Mouse (Mus musculus) left cerebral cortex, postnatal 14 days (tissue): Measurements from ENCODE around the gene Herc1. TPM values are rescaled to one million over a fixed set of nuclear protein-coding genes. Genes with fewer than 3 reads are reported as not detected.

ENCODE experiments used
- DNase-seq, 2 experiments: peaks; one replicate each; pipeline ENCODE4 v3.0.0; 2021 to 2022; ENCODE audit warnings: low spot score in 2 of 2, mixed read lengths in 1 of 2
- intact Hi-C: fragments of 180-260 bp; cut with DNase I; formaldehyde crosslinking; loops from one replicate; pipeline ENCODE4 v1.15.1; 2025
- long read RNA-seq, 2 experiments: library from polyadenylated mRNA; stranded (forward); transcript quantifications; one replicate each; pipeline ENCODE4 v2.0.0; 2021
- total RNA-seq, 2 experiments: library from RNA; stranded (reverse); gene quantifications; 2 replicates each; pipeline ENCODE4 v1.2.3; 2021

Herc1 gene
- total RNA-seq = 100 to 1,000 TPM; 116 to 127 TPM
- long read RNA-seq, experiment 1, partial matches to known transcripts = 8 of 12 reads
- long read RNA-seq, experiment 1, other reads (novel, unspliced or antisense) = 4 of 12 reads
- long read RNA-seq, experiment 2, partial matches to known transcripts = 12 of 16 reads
- long read RNA-seq, experiment 2, other reads (novel, unspliced or antisense) = 4 of 16 reads

- DNase-seq = peak; percentile 98
- intact Hi-C loops = loop anchor here (5.0 kb wide), 2 partner anchors 43 to 68 kb away; no protein-coding TSS in a partner anchor
Measured at GRCm38 (mm10) chr9:66349860-66350787, at the start of gene Herc1. TSS of gene Herc1 (plus strand) at chr9:66350450.

- no peak for DNase-seq
- intact Hi-C loops = loop anchor here (5.0 kb wide), 2 partner anchors 37 to 48 kb away; partner anchors contain the start of gene Herc1
Measured at GRCm38 (mm10) chr9:66304320-66305090, 45.7 kb upstream of the Herc1 start.

- peak; percentile 80 to 87 for DNase-seq
- intact Hi-C loops = loop anchor here (5.0 kb wide), 2 partner anchors 38 to 47 kb away; partner anchors contain the start of gene Herc1
Measured at GRCm38 (mm10) chr9:66305121-66306112, 44.8 kb upstream of the Herc1 start.

DNA sequence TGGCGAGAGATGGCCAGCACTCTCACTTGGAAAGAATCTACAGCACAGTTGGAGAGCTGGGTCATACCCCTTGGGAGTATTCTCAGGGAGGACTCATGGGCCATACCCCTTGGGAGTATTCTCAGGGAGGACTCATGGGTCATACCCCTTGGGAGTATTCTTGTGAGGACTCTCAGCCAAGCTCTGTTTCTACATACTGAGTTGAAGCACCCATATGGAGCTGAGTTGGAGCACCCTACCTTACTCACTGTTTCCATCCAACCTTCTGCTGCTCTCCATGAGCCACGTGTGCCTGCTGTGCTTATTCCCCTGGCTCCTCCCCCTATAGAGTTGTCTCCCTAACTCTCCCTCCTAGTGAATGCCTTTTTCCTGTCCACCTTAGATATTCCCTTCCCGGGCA, 43.8 kb upstream of the Herc1 start:
- intact Hi-C loops = loop anchor here (5.0 kb wide), 2 partner anchors 39 to 46 kb away; partner anchors contain the start of gene Herc1
- no peak for DNase-seq

DNA sequence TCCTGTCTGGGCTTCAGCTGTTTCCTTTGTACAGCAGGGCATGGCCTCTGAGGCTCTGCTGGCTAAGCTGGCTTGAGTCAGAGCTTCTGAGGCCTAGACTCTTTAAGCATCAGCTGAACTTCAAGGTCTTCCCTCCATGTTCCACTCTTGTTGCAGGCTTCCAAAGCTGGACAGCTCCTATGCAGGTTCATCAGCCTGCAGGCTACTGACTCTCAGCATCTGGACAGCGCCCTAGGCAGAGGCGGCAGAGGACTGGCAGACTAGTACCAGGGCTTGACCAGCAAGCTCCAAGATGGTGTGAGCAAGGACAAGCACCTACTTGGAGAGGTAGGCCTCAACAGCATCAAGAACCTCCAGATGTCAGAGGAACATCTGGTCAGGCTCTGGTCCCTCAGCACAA, 42.9 kb upstream of the Herc1 start:
- DNase-seq = no peak
- intact Hi-C loops = loop anchor here (5.0 kb wide), 2 partner anchors 40 to 45 kb away; partner anchors contain the start of gene Herc1

DNA sequence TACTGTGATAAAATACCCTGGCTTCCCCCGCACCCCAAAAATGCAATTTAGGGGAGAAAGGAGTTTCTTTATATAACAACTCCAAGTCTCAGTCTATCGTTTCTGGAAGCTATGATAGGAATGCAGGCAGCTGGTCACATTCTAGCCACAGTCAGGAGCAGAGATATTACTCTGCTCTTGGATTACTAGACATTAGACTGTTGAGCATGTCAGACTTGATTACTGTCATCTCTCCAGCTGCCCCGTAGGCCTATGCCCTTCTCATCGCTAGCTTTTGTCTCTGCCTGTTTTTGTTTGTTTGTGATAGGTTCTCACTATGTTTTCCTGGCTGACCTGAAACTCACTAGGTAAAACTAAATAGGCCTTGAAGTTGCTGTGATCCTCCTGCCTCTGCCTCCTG, 41.5 kb upstream of the Herc1 start:
- intact Hi-C loops = loop anchor here (5.0 kb wide), 2 partner anchors 41 to 44 kb away; partner anchors contain the start of gene Herc1
- no peak for DNase-seq

- intact Hi-C loops = no loop called here
- no peak for DNase-seq
Measured at GRCm38 (mm10) chr9:66311458-66311857, 38.8 kb upstream of the Herc1 start.

DNA sequence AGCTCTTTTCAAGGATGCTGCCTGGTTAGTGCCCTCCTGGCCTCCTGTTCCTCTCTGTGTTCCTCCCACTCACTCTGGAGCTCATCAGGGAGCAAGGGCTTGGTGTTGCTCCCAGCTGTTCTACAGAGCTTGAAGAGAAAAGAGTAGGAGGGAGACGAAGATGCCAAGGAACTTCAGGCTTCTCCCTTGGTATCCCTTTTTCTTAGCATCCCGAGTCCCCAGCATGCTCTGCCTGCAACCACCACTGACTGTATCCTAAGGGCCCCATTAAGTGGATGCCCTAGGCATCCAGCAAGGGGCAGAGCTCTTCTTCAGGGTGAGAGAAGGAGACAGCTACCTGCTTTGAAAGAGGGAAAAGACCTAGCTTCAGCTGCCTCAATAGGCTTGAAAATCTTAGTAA, 33.6 kb upstream of the Herc1 start:
- peak in 1 of 2 experiments; percentile 21 for DNase-seq
- intact Hi-C loops = no loop called here

- intact Hi-C loops = no loop called here
Measured at GRCm38 (mm10) chr9:66322010-66322931, 28.0 kb upstream of the Herc1 start.

GRCm38 (mm10) chr9:66326879-66327278, 23.4 kb upstream of the Herc1 start:
- DNase-seq = no peak
- intact Hi-C loops = no loop called here

More at GRCm38 (mm10) chr9:66322010-66322931, 28.0 kb upstream of the Herc1 start:
- DNase-seq = peak in 1 of 2 experiments; percentile 27

DNA sequence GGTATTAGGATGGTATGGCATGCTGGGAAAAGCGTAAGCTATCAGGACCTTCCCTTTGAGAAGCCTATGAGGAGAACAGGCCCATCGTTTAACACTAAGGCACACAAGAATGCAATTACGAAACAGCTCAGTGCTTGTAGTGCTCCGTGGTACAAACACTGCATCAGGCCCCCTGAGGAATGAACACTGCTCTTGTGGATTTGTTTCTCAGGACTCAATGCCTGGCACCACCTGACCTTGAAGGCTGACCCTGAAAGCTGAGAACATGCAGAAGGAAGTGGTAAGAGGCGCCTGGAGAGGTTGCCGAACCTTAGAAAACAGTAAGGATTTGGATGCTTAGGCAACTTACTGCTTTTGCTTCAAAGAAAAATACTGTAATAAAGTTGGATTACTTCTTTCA, 20.8 kb upstream of the Herc1 start:
- no peak for DNase-seq
- intact Hi-C loops = no loop called here

DNA sequence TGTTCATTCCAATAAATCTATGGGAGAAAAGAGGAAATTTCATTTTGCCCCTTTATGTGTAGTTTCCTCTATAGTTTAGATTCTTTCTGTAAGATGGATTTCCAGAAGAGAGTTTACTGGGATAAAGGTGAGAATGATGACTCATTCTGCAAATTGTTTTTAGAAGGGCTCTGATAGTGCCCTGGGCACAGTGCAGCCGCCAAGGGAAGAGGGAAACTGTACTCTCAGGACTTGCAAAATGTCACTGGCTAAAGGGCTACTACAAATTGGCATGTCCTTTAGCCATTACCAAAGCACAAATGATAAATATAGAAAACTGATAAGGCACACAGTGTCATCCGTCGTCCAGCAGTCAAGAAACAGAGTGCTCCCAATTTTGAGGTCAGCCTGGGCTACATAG, 19.8 kb upstream of the Herc1 start:
- intact Hi-C loops = no loop called here
- DNase-seq = no peak

DNA sequence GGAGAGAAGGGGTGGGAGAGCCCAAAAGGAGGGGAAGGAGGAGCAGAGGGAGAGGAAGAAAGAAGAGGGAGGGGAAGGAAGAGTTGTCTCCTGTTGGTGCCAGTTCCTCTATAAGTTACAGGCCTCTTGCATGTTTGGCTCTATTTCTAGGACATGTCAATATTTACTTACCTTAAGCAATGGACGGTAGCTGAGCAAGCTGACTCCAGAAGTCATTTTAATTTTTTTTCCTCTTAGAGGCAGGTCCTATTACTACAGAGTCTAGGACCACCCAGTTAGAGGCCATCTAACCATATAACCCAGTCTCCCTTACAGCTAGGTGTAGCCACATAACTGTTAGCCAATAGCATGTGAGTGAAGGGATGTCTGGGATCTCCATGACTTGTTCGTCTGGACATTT, 18.7 kb upstream of the Herc1 start:
- intact Hi-C loops = no loop called here
- DNase-seq = no peak

DNA sequence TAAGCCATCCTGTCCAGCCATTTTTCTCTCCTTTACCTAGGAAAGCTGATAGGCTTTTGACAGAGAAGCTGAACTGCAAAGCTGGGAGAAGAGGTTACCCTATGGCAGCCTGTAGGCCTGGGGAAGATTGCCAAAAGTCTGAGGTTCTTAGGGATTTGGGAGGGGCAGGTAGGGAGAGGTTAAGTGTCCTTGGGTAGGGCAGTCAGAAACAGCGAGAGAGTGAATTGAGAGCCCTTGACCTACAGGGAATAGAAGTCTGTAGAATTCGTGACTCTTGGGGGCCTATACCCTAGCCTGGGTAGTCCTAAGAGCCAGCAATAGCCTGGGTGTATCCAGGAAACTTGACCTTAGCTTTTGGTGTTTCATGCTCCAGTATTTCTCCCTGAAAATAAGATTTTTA, 17.9 kb upstream of the Herc1 start:
- intact Hi-C loops = no loop called here
- no peak for DNase-seq

DNA sequence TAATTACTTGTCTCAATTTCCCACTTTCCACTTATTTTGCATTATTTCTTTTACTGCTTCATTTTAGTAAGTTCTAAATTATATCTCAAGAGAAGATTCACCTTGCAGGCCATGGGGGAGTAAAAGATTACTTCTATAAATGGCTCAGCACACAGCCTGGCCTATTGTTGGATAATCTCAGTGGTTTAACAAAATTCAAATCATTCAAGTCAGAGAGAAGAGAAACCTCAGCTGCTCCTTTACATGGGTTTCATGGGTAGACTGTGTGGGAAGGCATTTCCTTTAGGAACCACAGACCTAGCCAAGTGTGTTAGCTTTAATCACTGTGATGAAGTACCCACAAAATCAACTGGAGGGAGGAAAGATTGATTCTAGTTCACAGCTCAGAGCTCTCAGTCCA, 13.0 kb upstream of the Herc1 start:
- DNase-seq = no peak
- intact Hi-C loops = no loop called here

DNA sequence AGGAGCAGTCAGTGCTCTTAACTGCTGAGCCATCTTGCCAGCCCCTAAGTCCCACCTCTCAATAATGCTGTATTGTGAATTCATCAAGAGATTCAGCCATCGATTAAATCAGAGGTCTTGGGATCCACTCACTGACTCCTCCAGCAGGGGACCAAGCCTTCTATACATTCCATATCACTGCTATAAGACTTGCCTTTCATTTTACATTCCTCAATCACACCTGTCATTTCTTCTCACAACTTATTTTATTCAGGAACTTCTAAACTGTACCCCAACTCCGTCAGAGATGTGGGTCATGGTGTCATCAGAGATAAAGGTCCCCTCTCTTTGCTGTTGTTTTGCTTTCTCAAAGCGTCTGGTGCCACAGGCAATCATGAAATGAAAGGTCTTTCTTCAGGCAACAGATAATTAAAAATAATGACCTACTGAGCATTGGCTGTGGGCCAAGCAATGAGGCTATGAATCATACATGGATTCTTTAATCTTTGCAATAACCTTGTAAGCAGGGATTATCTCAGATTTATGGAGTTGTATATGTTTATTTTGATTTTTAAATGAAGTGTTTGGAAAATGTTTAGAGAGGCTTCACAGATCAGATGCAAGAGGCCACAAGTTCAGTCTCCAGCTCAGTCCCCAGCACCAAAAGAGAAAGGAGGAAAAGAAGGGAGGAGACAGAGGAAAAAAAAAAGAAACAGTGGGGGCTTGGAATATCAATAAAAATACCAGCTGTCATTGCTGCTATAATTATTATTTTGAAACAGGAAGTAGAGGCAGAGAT, 12.1 kb upstream of the Herc1 start:
- DNase-seq = no peak

DNA sequence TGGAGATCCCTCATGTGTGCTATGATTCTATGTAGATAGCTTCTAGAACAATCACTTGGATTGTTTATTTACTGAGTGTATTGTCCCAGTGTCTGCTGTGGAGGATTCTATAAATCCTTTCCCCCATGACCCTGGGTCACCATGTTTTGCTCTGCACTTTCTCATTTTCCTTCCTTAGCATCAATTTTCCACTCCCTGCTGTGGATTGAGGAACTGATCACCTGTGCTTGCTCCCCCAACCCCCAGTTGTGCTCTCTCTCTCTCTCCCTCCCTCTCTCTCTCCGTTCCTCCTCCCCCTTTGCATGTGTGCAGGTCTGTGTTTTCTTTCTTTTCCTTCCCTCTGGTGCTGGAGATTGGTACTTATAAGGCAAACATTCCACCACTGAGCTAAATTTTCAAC, 10.5 kb upstream of the Herc1 start:
- intact Hi-C loops = no loop called here

More for the DNA sequence above, 12.1 kb upstream of the Herc1 start:
- intact Hi-C loops = no loop called here

More for the DNA sequence above, 10.5 kb upstream of the Herc1 start:
- no peak for DNase-seq
